Mouse (Mus musculus) skeletal muscle tissue, adult 2 months (tissue): ENCODE measurements around the gene Ccdc74a.
"Not testable (repeated sequence)": the region's sequence is repeated elsewhere in the genome, so short reads cannot be mapped to it uniquely, and the experiment has no call there.

Experiments
- DNase-seq: peaks from one replicate; pipeline ENCODE4 v3.0.0-alpha.2; 2012; ENCODE audit warnings: low read depth, low spot score

Gene Ccdc74a

DNA sequence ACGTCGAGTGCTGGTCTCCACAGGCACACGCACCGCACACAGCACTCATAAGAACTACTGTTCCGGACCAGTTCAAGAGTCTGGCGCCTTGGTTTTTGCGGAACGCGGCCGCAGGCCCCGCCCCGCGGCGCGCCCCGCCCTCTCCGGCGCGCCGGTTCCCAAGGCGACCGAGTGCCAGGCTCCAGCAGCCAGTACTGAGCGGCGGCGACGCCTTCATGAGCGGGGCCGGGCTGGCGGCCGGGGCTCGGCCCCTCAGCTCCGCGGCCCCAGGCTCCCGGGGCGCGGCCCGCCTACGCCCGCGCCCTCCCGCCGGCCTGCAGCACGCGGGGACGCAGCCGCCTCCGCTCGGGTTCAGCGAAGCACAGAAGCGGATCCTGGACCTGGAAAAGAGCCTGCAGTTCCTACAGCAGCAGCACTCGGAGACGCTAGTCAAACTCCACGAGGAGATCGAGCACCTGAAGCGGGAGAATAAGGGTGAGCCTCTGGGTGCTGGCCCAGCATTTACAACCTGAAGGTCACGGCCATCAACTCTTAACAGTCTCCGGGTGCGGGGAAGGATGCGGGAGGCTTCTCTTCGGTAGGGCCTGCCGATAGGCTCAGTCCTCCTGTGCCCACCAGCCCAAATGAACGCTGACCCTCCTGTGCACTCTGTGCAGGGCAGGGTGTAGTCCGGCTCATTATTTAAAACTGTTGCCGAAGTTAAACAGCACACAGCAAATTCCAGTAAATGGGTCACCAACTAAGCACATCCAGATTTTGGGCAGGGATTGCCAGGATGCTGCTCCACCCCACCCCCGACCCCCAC, at the start of gene Ccdc74a:
Gene Ccdc74a, plus strand, starts transcription at position 161 of the 805 bp plus-strand sequence.
- peak; percentile 60 for DNase-seq

DNA sequence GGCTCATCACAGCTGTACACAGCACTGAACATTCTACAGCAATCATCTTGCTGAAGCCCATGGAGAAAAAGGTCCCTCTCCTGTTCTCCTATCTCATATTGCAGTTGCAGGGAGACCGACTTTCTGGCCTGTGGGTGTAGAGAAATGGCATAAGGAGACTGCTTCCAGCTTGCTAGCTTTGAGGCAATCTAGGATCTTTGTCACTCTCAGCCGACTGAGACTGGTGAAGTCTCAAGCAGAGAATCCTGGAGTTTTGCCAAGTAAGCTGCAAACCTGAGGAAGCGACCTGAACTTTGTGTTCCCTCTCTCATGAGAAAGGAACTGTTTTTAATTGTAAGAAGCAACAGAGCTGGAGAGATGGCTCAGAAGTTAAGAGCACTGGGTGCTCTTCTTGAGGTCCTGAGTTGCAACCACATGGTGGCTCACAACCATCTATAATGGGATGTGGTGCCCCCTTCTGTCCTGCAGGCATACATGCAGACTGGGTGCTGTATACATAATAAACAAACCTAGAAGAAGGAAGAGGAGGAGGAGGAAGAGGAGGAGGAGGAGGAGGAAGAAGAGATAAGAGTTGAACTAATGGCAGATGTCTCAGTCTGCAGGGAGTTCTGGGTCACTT, 45.2 kb upstream of the Ccdc74a start:
- DNase-seq, result no peak

DNA sequence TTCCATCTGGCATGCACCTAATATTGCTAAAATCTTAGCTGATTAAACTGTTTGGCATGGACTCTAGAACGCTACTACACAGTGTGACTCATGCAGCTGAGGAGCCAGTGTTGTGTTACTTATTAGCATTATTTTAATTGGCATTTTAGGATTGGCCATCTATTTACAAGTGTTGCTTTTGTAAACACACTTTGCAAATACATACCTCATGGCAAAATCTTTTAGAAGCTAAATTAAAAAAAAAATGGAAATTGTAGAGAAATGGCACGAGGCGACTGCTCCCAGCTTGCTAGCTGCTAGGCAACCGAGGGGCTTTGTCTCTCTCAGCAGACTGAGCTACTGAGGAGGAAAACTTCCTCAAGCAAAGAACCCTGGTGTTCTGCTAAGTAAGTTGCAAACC, 41.3 kb upstream of the Ccdc74a start:
- no peak for DNase-seq

DNA sequence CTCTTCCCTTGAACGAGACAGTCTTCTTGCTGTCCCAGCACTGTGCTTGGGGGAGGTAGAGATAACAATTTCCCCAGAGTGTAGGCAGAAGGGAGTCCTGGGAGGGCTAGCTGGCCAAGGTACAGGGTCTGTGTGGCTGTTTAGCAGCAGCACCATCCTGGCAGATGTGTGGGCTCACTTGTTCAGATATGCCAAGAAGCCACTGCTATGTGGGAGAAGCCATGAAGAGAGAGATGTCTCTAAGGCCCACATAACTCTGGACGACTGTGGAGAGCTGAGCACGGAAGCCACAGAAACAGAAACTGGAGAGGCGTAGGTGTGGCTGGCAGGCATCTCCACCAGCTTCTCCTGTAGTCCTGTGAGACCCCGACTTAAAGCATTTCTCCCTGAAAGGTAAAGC, 40.6 kb upstream of the Ccdc74a start:
- DNase-seq, result no peak

DNA sequence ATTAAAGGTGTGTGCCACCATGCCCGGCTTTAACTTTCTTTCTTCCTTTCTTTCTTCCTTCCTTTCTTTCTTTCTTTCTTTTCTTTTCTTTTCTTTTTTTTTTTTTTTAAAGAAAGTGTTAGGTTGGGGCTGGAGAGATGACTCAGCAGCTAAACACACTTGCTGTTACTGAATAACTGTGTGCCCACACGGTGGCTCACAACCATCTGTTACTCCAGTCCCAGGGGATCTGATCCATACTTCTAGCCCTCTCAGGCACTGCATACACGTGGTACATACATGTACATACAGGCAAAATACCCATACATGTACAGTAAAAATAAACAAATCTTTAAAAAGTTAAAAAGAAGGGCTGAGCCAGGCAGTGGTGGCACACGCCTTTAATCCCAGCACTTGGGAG, 34.9 kb upstream of the Ccdc74a start:
- DNase-seq, result no peak

DNA sequence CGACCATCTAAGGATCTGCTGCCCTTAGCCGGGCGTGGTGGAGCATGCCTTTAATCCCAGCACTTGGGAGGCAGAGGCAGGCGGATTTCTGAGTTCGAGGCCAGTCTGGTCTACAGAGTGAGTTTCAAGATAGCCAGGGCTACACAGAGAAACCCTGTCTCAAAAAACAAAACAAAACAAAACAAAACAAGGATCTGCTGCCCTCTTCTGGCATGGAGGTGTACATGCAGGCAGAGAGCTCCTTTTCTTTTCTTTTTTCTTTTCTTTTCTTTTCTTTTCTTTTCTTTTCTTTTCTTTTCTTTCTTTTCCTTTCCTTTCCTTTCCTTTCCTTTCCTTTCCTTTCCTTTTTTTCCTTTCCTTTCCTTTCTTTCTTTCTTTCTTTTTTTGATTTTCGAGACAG, 31.5 kb upstream of the Ccdc74a start:
- DNase-seq, result not testable (repeated sequence)

DNA sequence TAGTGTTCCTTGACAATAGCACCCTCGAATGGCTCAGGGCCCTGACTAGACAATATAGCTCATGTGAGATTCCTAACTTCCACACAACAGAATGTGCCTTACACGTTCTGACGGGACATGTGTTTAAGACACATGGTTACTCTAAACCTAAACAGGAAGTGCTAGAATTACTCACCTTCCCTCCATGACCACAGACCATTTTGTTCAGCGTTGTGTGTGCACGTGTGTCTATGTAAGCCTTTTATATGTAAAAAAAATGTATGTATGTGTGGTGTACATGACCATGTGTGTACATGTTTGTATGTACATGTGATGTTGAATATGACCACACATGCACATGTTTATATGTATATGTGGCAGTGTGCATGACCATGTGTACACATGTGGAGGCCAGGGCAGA, 30.1 kb upstream of the Ccdc74a start:
- no peak for DNase-seq

DNA sequence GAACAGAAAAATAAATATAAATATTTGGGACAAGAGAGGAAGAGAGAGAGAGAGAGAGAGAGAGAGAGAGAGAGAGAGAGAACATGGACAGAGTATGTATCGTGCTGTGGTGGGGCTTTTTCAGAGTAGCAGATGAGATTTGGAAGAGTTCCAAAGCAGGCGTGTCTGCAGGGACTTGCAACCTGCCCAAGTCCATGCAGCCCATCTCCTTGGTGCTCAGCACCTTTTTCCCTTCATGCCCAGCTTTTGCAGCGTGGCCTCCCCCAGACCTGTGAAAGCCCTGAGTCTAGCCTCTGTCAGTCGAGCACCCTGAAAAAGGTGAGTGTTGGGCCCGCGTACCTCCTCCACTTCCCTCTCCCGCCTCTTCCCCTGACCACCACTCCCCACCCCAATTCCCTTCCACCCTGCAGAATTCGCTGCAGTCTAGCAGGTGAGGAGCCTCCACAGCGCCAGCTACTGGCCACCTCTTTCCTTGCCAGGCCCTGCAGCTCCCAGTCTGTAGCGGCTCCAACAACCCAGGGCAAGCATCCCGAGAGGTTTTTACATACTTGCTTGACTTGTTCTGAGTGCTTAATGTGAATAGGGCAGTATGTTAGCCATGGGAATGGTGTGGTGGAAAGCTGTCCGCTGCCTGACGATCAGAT, 28.2 kb upstream of the Ccdc74a start:
- no peak for DNase-seq

DNA sequence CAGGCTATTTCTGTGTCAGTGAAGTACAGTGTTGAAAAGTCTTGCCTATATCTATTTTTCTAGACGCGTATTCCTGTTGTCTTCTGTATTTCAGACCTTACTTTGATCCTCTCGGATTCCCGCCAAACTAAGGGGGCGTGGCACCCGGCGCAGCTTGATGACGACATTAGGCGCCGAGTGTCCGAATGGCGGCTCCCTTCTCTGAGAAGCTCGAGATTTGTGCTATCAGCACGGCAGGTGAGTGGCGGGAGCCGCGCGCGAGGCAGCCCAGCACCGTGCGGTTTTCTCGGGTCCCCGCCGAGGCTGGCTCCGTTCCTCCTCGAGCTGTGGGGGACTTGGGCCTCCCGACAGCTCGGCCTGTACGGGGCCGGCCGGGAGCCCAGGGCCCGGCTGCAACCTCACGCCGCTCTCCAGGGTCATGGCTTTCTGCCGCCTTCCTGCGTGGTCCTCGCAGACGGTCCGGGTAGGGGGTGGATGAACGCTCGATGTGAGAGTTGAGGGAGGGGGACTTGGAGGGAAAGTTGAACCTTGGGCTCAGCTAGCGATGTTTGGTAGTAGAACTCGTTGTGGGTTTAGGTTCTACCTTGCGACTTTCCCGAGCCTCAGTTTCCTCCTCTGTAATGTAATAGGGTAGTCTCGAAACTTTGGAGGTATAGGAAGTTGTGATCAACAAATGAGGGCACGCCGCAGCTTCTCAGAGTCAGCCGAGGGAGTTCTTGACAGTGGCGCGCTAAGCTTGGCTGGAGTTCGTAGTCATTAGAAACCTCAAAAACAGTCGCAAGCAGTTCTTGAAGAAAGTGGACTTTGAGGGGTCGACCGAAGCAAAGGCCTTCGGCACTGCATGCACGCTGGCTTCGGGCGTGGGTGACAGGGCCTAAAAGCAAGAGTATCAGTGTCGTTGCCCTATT, 26.8 kb upstream of the Ccdc74a start, which contains the start of gene Smpd4:
Gene Smpd4, plus strand, starts transcription at position 157 of the 908 bp plus-strand sequence.
- DNase-seq, result peak; percentile 67

DNA sequence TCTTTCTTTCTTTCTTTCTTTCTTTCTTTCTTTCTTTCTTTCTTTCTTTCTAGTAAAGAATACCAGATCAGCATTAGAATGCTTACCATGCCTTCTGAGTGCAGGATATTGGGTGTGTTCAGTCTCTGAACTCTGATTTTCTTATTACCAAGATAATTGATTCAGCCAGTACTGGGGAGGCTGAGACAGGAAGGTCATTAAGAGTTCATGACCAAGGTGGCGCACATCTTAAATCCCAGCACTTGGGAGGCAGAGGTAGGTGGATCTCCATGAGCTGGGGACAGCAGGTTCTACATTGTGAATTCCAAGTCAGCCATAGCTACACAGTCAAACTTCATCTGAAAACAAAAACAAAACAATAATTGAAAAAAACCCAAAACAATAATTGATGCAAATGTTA, 24.3 kb upstream of the Ccdc74a start:
- DNase-seq, result no peak

DNA sequence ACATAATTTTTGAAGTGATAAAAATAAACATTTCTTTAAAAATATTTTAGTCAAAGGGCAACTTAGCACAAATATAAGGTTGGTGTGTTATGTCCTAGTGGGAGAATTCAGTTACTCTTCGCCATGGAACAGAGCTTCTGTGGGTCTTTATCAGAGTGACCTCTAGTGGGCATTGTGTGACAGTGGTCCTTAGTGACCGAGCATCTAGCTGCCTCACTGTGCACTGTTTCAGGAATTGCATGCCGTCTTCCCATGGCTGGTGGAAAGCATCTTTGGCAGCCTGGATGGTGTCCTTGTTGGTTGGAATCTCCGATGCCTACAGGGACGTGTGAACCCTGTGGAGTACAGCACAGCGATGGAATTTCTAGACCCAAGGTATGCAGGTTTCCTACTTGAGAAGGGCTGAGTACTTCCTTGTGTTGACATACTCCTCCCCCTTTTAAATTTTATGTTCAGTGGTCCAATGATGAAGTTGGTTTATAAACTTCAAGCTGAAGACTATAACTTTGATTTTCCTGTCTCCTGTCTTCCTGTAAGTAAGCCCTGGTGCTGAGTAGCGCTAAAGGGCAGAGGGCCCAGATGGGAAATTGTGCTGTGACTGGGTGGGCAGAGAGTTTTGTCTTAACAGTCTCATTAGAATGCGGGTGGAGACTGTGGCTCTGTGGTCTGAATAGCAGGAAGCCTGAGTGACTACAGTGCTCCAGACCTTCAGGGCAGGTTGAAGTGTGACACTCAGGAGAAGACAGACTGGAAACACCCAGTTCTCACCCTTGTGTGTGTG, 20.6 kb upstream of the Ccdc74a start:
- DNase-seq, result no peak

DNA sequence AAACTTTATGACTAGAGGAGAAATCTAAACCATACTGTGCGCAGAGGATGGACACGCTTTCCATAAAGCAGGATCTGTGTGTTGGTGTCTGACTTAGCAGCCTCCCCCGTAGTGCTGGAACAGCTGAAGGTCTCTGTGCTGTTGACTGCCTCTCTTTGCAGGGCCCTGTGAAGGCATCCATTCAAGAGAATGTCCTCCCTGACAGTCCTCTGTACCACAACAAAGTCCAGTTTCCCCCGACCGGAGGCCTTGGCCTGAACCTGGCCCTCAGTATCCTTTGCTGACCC, 20.1 kb upstream of the Ccdc74a start:
- no peak for DNase-seq

DNA sequence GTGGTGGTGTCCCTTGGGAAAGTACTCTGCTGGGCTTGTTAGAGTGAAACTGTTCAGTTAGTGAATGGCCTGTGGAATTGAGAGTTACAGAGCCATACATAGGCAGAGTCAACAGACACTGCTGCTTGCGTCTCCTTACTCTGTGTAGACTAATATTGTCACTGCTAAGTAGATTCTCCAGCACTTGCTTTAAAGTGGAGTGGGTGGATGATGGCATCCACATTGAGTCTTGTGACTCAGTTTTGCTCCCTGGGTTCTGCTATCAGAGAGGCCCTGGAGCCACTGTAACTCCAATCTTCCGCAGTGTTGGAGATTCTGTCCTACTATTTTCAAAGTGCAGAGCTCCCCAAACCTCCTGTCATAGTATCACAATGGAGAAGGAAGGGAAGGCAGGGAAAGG, 13.7 kb upstream of the Ccdc74a start:
- no peak for DNase-seq

DNA sequence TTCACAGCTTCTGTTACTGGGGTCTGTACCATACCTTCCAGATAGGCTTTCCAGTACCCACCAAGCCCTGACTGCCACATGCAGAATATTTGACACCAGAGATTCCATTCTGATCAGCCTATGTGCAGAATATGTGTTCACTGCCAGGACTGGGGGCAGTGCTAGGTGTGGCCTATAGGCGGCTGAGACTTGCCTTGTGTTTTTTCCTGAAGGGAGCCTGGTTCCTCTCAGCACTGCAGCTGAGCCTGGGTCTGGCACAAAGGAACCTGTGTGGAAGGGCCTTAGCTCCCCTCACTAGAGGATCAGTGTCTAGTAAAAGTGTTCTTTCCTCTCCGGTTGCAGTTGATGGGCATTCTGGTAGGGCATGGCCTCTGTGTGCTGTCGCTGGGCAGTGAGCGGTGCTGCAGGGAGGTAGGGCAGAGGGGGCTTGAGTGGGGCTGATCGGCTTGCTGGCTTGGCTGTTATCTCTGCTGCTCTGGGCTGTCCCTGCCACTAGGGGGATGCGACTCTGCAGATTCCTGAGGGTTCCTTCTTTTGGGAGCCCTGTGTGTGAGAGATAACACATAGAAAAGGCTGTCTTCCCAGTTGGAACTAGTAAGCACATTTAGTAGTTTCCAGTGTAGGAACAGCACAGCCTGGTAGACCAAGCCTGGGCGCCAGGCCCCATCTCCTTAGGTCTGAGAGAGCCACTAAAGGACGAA, 12.6 kb upstream of the Ccdc74a start:
- DNase-seq, result no peak

DNA sequence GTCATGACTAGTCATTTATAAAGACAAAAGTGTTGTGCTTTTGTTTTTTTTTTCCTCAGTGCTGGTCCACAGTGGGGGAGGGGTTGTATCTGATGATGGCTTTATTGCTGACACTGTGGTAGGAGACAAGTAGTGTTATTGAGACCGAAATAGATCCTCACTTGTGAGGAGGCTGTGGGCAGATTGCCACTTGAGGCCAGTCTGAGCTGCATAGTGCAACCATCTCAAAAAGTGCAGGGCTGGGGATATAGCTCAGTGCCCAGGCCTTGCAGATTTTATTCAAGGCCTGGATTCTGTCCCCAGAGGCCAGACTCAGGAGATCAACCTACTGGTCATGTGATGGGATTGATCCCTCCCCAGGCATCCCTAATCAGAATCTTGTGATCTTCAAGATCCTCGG, 9.4 kb upstream of the Ccdc74a start:
- no peak for DNase-seq

DNA sequence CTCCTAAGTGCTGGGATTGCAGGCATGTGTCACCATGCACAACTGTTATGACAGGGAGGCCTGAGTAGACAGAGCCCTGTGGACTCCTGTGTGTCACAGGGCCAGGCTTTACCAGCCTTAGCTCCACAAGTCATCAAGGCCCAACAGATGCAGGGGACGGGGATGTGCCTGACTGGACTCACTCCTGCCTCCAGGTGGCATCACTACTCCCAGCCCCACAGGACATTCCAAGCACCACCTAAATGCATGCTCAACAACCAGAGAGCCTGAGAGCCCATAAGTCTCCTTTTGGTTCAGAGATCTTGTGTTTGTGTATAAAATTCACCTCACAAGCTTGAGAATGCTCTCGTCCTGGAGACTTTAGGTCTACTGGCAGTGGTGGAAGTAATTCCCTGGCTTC, 8.7 kb upstream of the Ccdc74a start:
- DNase-seq, result no peak

DNA sequence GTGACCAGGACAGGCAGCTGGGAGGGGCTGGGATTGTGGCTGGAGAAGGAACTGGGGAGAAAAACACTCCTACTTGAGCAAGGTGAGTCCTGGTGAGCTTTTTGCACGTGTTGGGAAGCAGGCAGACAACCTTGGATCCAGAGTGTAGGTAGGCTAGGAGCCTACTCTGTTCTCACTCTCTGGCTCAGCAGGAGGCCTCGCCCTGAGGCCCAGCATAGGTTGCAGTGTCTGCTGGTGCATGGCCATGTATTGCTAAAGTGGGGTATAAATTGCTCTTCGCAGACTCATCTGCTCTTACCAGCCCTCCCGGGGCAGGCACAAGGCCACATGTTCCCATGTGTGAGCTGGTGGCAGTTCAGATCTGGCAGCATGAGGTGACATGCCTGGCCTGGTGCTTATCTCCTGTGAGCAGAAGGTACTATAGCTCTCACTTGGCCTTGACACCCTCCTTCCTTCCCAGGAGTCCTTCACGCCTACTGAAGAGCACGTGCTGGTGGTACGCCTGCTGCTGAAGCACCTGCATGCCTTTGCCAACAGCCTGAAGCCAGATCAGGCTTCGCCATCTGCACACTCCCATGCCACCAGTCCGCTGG, 8.1 kb upstream of the Ccdc74a start:
- DNase-seq, result peak; percentile 28

DNA sequence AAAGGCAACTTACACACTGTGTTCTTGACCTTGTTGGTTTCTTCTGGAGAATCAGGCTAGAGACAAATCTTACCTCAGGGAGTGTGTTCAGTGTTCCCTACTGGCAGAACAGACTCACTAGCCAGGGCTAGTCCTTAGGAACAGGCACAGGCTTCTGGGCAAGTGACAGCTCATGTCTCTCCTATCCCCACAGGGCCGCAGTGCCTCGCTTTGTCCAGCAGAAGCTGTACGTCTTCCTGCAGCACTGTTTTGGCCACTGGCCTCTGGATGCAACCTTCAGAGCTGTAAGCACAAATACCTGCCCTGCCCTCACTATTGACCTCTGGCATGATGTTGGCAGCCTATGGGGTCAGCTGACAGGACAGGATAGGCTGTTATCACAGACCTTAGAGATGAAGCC, 7.2 kb upstream of the Ccdc74a start:
- DNase-seq, result no peak

DNA sequence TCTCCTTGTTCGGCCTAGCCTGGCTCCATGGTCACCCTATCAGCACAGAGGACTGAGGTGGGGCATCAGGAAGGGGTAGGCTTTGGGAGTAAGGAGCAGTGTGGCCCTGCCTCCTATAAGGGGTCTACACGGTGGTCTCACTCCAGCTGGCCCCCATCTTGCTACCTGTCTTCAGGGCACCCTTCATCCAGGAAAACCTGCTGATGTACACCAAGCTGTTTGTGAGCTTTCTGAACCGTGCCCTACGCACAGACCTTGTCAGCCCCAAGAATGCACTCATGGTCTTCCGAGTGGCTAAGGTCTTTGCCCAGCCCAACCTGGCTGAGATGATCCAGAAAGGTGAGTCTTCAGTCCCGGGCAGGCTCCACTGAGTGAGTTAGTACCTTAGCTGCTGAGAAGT, 6.3 kb upstream of the Ccdc74a start:
- no peak for DNase-seq

DNA sequence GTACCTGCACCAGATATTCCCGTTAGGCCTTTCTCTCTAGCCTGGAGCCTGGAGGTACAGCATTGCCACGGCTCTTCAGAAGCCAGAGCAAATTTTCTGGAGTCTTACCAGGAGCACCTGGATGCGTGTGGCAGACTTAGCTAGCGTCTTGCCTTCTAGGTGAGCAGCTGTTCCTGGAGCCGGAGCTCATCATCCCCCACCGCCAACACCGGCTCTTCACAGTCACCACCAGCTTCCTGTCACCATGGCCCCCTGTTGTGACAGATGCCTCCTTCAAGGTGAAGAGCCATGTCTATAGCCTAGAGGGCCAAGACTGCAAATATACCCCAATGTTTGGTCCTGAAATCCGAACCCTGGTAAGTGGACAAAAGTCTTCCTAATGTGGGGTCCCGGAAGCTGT, 5.6 kb upstream of the Ccdc74a start:
- DNase-seq, result no peak
